Mouse (Mus musculus): ENCODE measurements around the gene Dgkq. TPM values are rescaled to one million over a fixed set of nuclear protein-coding genes. Genes with fewer than 3 reads are reported as not detected.

Dgkq gene
- polyA plus RNA-seq (2015; fragmentation: Nextera tagmentation; extraction: Ambion mirVana): 4.4 and 4.5 TPM in 2 replicates

GRCm38 (mm10) chr5:108668977-108669936 is at the start of gene Dgkq:
Gene Dgkq (minus strand): TSS chr5:108669672.

GRCm38 (mm10) chr5:108692271-108692670 is 22.8 kb upstream of the Dgkq start, which contains the start of gene Fgfrl1:
Gene Fgfrl1 (plus strand): TSS chr5:108692382.

GRCm38 (mm10) chr5:108675251-108675816 is 5.9 kb upstream of the Dgkq start, which contains the start of gene Slc26a1:
Gene Slc26a1 (minus strand): TSS chr5:108675569.

GRCm38 (mm10) chr5:108659698-108660631 is 9.5 kb downstream of the Dgkq start, which contains the start of gene Idua:
Gene Idua (plus strand): TSS chr5:108660331.

GRCm38 (mm10) chr5:108629634-108630483 is 39.6 kb downstream of the Dgkq start, which contains the start of the genes Gak and Tmem175:
Gene Gak (minus strand): TSS chr5:108629755.
Gene Tmem175 (plus strand): TSS chr5:108629770.

Other genes starting within 250 kb of the Dgkq start
- 470 and 564 TPM in 2 replicates for gene Atp5k, start 235.2 kb downstream of the Dgkq start, polyA plus RNA-seq (2015; fragmentation: Nextera tagmentation; extraction: Ambion mirVana)
- 1.1 and 1.3 TPM in 2 replicates for gene Mfsd7a, start 220.8 kb downstream of the Dgkq start, polyA plus RNA-seq (2015; fragmentation: Nextera tagmentation; extraction: Ambion mirVana)
- gene Pcgf3, start 208.4 kb downstream of the Dgkq start, polyA plus RNA-seq (2015; fragmentation: Nextera tagmentation; extraction: Ambion mirVana): 12.0 and 13.9 TPM in 2 replicates
- gene Cplx1, start 119.6 kb downstream of the Dgkq start, polyA plus RNA-seq (2015; fragmentation: Nextera tagmentation; extraction: Ambion mirVana): 0.34 and 0.49 TPM in 2 replicates
- 32.7 and 34.8 TPM in 2 replicates for gene Gak, start 39.9 kb downstream of the Dgkq start, polyA plus RNA-seq (2015; fragmentation: Nextera tagmentation; extraction: Ambion mirVana)
- 25.8 and 27.1 TPM in 2 replicates for gene Tmem175, start 39.9 kb downstream of the Dgkq start, polyA plus RNA-seq (2015; fragmentation: Nextera tagmentation; extraction: Ambion mirVana)
- 9.7 and 11.2 TPM in 2 replicates for gene Idua, start 9.3 kb downstream of the Dgkq start, polyA plus RNA-seq (2015; fragmentation: Nextera tagmentation; extraction: Ambion mirVana)
- gene Slc26a1, start 5.9 kb upstream of the Dgkq start, polyA plus RNA-seq (2015; fragmentation: Nextera tagmentation; extraction: Ambion mirVana): 0.18 and 0.19 TPM in 2 replicates
- gene Fgfrl1, start 22.7 kb upstream of the Dgkq start, polyA plus RNA-seq (2015; fragmentation: Nextera tagmentation; extraction: Ambion mirVana): 31.3 and 32.3 TPM in 2 replicates
- gene Rnf212, start 105.3 kb upstream of the Dgkq start, polyA plus RNA-seq (2015; fragmentation: Nextera tagmentation; extraction: Ambion mirVana): 17.9 and 19.0 TPM in 2 replicates
- not detected in 2 replicates for gene Tmed11, start 125.7 kb upstream of the Dgkq start, polyA plus RNA-seq (2015; fragmentation: Nextera tagmentation; extraction: Ambion mirVana)
- gene Vmn2r8, start 139.2 kb upstream of the Dgkq start, polyA plus RNA-seq (2015; fragmentation: Nextera tagmentation; extraction: Ambion mirVana): not detected in 2 replicates
- not detected in 2 replicates for gene Vmn2r9, start 182.9 kb upstream of the Dgkq start, polyA plus RNA-seq (2015; fragmentation: Nextera tagmentation; extraction: Ambion mirVana)

Measured in urinary bladder, postnatal 0 days (tissue).